Mouse (Mus musculus) retina, adult 2 months (tissue): ENCODE results near the gene Hunk.

Experiments used
- DNase-seq: peaks from one replicate; pipeline ENCODE4 v3.0.0-alpha.2; 2012; ENCODE audit warnings: low read depth, low spot score

The Hunk gene

DNA sequence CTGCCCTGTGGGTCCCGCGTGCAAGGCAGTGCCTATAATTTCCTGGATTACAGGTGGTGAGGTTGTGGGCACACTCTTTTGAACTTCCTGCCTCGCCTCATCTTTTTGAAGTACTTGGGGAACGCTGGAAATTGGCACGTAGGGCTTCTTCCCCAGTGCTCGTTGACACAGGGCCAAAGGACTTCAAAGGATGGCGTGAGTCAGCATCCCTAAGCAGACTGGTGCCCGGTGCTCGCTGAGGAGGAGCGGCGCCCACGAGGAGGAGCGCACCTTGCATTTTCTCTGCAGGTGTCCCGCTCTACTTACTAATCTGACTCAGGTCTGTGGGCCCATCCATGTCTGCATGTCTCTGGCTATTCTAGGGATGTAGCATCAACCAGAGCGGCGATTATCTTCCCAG lies 4.9 kb downstream of the Hunk start:
- no peak for DNase-seq

DNA sequence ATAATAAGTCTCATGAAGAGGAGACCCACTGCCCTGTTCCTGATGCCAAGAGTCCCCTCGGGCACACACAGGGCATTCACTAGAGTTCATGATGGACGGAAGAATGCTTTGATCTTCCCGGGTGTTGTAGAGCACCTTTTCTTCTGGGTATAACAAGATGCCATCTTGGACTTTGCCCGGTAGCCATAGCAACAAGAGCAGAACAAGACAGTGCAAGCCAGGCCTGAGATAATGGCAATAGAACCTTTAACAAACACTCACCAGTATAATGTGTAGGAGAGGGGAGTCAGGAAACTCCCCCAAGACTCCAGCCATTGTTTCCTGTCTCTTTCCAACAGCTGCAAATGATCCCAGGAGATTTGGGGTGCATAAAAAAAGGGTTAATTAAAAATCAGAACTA lies 8.9 kb downstream of the Hunk start:
- DNase-seq = no peak

DNA sequence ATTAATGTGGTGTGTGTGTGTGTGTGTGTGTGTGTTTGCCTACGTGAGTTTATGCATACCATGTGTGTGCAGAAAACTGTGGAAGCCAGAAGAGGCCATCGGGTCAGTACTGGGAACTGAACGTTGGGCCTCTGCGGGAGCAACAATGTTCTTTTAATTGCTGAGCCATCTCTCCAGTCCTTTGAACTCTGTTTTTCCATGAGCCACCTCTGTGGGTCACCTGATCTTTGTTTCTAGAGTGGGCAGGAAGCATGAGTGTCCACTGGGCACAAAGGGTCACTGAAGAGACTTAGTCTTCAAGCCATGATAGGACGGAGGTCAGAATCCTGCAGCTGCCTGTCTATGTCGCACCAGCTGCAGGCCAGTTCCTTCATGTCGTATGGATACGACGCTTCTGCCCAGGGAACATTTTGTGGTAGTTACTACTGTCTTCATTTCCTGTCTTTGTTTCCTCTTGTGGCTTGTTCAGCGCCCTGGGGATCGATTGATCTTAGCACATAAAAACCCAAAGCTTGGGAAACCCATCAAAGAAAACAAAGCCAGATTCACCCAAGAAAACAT lies 10.3 kb downstream of the Hunk start:
- no peak for DNase-seq

DNA sequence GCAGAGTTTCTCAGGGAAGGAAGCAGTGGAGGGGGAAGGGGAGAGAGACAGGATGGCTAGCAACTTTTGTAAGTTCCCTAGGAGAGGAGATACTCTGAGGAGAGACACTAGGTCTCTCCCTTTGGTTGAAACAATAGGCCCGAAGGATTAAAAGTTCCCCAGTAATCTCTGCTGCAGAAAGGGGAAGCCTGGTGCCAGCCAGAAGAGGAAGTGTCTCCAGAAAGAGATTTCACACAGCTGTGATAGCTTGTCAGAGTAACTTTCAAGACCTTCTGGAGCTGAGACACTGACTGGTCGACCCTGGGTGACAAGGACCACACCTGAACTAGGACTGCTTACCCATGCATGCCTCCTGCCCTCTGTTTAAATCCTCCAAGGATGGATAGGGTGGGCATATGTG lies 11.1 kb downstream of the Hunk start:
- DNase-seq = no peak

DNA sequence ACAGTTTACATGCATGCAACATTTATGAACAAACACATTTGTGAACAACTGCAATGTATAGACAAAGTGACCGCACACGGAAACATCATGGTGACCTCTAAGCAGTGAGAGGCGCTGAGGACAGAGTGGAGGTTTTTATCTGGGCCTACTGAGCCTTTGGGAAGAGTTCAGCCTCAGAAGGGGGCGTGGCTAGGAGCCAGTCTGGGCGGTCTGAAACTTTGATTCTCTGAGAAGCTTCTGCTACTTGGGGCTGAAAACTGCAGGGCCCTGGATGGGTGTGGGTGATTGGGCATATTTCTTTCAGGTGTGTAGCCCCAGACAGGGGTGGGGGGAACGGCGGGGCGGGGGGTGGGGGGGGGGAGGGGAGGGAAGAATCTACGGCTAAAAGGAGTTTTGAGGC lies 14.5 kb downstream of the Hunk start:
- no peak for DNase-seq

DNA sequence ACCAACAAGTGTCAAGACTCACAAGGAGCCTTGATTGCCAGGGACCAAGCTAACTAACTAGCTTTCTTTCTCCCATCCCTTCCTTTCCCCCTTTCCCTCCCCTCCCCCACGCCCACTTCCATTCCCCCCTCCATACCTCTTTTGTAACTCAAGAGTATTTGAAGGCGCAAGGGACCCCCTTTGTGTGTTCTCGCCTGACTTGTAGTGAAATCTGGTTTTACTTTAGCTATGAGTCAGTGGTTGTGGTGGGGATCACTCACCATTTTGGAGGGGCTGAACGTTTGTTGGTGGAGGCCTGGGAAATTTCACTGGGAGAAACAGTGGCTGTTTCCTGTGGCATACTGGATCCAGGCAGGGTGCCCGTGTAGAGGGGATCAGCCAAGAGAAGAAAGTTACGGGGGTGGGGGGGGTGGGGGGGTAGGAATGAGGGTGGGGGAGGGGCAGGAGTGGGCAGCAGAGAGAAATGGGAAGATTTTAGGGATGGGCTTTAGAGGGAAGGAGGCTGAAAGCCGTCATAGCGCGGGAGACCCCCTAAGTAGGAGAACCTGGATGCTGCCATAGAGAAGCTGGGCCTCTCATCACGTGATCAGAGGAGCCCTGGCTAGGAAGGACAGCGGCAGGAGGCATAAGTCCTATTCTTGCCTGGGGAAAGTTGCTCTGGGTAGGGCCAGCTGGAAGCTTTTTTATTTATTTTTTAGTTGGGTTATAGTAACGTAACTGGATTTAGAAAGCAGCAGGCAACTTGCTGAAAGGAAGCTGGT lies 15.3 kb downstream of the Hunk start:
- no peak for DNase-seq

DNA sequence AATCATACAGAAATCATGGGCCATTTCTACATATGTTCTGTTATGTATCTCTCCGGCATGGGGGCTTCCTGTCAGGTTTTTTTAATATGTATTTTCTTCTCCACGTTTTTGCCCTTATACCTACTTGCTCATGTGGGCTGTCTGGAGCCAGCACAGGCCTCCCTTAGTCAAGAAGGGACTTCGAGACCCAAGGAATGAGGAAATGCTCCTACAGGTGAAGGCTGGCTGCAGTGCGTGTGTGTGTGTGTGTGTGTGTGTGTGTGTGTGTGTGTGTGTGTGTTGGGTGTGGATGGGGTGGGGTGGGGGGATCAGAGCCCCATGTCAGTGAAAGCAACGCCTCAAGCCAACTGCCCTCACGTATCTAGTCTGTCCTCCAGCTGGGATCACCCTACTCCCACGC lies 16.5 kb downstream of the Hunk start:
- no peak for DNase-seq

DNA sequence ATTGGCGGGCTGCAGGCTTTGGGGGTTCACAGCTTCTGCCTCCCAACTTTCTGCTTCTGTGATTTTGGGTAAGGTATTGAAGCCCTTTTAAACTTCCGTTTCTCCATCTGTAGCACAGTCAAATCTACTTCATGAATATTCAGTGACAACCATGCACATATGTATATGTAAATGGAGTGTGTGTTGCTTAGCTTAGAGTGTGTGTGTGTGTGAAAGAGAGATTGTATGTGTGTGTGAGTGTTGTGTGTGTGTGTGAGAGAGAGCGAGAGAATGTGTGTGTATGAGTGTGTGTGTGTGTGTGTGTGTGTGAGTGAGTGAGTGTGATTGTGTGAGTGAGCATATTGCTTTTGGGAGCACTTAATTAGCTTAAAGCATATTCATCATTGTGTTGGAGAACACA lies 19.4 kb downstream of the Hunk start:
- no peak for DNase-seq

DNA sequence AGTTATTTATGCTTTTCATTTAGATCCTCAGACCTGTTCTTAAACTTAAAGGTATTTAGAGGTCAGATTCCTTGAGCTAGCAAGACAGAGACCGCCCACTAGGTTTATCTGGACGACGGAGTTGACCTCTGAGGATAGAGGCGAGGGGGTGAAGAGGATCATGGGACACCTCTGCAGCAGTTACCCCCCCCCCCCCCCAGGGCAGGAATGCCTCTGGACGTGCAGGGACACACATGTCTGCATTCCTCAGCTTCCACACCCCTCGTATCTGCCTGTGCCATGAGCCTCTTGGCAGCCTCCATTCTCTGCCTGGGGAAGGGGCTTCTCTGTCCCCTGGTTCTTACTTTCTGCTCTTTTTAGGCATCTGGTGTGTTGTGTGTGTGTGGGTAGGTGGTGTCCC lies 19.8 kb downstream of the Hunk start:
- no peak for DNase-seq

DNA sequence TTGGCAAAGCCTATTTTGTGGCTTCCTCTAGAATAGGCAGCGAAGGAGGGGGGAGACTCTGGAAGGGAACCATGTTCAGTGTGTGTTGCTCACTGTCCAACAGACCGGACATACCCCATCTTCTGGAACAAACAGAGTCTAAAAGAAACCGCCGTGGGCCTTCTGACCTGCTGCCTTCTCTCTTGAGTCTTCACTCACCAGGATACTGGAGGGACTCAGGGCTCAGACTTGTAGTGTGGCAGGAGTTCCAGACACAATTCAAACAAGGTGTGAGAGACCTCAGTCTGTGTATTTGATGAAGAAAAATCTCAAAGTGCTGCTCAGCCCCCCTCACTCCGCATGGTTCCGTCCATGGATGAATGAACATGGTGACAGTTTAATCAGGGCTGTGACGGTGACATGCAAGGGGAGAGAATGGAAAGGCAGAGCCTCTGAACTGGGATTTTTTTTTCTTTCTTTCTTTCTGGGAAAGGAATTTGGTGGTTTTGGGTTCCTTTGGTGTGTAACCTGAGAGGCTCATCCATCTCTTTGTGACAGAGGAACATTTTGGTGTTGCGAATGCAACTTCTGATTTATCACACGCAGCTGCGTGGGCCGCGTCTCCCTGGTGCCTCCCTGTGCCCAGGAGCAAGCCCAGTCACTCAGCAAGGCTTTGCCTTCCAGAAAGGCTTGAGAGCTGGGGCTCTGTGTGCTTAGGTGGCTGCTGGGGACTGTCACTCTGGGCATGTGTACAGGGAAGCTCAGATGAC lies 21.9 kb downstream of the Hunk start:
- no peak for DNase-seq

DNA sequence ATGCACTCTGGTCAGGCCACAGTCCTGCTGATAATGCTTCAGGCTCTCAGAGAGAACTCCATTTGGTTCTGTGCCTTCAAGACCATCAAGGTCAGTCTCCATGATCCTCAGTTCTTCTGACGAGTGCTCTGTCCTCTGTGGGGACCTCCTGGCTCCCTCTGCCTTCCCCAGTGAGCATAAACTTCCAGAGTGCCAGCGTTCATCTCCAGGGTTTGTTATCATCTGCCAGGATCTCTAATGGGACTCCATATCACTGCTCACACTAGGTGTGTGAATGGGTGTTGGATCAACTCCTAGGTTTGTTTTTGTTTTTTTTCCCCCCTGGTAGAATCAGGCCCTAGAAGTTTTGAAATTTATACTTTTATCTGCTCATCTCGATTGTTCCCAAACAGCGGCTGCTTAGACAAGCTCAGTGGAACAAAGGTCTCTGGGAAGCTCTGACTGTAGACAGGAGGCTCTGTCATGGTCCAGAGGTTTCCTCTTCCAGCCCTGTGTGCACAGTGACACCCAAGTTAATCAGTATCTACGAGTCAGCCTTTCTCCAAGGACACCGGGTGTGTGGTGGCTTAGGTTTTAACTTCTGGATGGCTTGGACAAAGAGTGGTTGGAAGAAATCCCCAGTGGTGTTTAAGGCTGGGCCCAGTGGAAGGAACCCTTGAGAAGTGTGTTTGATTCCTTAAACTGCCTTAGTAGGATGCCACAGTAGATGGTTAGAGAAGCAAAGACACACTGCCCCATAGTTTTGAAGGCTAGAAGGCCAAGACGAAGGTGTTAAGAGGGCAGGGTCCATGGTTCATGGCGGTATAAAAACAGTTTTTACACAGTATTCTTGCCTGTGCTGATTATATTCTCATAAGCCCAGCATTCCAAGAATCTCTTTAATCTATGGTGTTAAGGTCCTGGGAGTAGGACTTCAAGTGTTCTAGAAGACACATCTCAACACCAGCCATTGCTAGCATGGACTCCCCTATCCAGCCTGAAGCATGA lies 26.6 kb downstream of the Hunk start:
- DNase-seq = no peak

DNA sequence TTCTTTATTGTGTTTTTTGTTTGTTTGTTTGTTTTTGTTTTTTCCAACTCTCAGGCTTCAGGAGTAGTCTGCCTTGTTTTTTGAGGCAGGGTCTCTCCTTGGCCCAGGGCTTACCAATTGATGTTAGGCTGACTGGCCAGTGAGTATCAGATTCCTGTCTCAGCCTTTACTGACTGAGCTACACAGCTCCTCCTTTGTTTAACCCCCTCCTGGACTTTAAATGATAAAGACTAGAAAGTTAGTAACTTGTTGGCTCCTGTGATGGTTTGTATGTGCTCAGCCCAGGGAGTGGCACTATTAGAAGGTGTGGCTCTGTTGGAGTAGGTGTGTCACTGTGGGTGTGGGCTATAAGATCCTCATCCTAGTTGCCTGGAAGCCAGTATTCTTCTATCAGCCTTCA lies 30.8 kb downstream of the Hunk start:
- no peak for DNase-seq

DNA sequence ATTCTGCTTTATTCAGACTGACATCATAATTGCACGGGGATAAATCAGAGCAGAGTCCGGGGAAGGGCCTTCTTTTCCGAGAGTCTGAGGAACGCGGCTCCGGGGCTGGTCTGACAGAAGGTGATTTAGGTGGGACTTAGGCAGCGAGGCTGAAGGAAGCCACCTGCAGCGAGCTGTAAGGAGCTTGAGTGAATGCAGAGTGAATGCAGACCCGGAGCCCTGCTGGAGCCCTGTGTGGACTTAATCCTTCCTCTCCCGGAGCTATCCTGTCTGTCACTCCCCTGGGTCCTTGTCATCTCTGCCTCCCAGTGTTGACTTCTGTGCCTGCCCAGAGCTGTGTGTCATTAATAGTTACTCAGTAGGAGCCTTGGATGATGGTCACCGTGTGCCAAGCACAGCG lies 32.8 kb downstream of the Hunk start:
- DNase-seq = no peak

DNA sequence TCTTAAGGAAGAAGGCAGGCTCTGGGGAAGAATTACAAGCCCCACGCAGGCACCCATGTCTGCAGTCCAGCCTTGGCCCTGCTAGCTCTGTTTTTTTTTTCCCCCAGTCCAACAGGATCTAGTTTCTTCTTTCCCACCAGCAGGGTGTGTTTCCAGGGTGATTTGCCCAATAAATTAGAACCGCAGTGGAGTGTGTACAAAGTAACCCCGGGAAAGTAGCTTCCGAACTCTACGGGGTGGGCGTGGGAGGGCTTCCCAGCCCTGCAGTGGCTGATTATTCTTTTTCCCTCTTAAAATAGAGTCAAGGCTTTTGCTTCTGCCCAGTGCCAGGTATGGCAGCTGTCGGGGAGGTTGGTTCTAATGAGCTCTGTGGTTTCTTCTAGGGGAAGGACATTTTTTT lies 35.3 kb downstream of the Hunk start:
- no peak for DNase-seq

DNA sequence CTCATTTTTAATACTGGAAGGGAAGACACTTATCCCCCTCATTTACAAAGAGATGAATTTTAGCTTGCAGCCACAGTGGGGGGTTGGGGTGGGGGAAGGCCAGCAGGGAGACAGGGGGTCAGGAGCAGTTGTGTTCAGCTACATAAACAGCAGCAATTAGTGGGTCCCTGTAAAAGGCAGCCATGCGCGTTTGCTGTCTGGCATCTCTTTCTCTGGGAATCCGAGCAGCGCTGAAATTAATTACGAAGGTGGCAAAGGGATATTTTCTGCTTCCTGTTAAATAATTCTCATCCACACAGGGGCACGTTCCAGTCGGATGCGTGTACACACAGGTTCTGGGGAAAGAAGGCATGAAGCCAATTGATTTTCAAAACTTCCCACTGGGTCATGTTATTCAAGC lies 35.7 kb downstream of the Hunk start:
- no peak for DNase-seq

DNA sequence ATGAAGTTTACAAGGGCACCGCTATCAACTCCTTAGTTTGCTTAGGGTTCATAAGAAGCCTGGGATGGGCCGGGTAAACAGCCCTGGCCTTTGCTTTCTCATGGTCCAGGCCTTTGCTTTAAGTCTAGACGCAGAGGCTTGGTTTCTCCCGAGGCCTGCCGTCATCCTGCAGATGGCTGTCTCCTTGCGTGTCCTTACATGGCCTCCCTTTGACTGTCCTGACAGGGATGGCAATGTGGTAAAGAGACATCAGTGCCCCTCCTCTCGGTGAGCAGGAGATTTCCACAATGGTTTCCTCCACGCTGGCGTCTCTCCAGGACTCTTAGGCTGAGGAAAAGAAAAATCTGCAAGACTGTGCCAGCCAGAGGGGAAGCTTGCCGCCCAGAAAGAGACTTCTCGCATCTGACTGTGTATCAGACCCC lies 36.3 kb downstream of the Hunk start:
- no peak for DNase-seq

DNA sequence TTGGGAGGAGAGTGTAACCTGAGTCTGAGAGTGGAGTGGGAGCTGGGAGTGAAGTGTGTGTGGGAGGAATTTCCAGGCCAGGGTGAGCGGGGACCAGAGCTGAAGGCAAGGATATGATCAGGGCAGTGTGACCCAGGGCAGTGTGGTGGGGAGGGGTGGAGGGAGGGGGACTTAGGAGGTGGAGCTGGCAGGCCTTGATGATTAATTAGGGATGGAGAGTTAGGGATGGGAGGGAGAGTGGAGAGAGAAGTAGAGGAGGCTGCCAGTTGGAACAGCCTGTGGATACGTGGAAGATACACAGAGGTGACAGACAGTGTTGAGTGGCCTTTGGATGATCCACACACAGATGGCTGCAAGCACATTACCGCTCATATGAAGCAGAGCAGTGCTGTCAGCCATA lies 38.1 kb downstream of the Hunk start:
- DNase-seq = no peak

DNA sequence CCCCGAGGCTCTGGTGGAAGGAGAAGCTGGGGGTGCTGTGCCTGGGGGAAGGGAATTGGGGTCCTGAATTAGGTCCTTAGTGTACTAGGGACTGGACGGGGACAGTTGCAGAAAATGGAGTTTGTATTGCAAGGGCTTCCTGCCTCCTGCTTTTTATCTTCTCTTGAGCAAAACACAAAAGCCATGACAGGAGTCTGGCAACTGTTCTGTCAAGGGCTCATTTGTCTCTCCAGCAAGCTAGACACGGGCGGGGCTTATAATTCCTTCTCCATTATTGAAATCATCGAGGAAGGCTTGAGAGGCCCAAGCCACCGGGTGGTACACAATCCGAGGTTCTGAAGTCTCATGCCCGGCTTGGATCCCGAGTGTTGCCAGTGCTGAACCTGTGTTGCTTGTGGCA lies 38.6 kb downstream of the Hunk start:
- no peak for DNase-seq

DNA sequence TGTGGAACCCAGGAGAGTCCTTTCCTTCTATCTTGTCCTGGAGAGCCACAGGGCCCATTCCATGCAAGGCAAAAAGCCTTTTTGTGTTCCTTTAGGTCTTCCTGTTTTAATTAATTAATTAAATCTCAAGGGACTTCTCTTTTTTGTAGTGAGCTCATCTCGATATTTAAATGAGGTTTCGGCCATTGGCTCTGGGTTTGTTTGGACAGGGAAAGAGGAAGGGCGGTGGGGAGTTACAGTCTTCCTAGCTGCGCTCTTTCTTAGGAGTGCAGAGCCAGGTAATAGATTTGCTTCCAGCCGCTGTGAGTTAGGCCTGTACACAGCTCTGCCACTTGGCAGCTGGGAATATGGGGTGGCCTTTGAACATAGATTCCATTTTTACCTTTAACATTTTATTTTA lies 40.4 kb downstream of the Hunk start:
- no peak for DNase-seq

DNA sequence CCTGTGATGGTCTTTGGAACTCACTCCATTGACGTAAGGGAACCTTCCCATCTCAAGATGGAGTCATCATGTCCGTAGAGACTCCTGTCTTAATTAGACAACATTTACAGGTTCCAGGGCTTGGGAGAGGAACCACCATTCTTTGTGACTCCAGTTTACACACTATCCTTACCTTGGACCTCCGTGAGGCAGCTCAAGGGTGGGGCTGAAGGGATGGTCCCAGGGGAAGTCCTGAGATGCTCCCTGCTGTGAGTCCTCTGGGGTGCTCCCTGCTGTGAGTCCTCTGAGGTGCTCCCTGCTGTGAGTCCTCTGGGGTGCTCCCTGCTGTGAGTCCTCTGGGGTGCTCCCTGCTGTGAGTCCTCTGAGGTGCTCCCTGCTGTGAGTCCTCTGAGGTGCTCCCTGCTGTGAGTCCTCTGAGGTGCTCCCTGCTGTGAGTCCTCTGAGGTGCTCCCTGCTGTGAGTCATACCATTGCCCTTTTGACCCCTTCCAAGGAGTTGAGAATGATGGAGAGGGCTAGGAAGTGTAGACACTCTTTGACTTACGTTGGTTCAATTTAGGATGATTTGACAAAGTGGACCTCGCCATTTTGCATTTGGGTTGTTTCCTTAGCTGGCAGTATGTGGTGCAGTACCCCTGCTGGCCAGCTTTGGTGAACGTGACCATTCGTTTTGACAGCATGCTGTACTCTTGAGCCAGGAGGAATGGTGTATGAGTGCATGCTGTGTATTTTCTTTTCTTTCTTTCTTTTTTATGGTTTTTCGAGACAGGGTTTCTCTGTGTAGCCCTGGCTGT lies 42.2 kb downstream of the Hunk start:
- DNase-seq = no peak

DNA sequence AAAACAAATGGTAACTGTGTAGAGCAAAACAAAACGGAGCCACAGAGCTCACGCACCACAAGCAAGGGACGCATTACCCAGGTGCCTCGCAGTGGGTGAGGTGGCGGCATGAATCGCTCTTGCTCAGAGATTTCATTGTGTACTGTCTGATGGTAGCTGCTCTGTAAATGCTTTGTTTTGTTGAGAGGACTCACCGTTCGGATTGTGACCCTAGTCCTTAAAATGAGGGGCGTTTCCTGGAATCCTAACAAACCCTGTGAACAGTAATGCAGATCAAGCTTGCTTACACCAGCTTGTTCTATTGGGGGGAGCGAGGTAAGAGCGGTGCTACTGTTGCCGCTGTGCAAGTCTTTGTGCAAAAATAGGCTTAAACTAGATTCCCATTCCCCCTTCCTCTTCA lies 47.7 kb downstream of the Hunk start:
- DNase-seq = no peak
